ENCODE assay signal across 18 mouse cellular contexts in genomic region chr1:190365126-190365525, GRCm38 (mm10).
DNase-seq lines count a peak whose midpoint lies in the region; TF ChIP-seq lines count a peak whose summit lies in the region.
"Had no signal": no experiment of that assay in that cellular context is flagged by ENCODE, and none has a peak within 500 bp of the region (broad histone marks: within the 10 kb centered on the region; RNA-seq: fewer than 3 reads in every experiment).

No protein-coding gene starts in this region.

- no peak for TF ChIP-seq EP300 in heart, adult 2 months (IDR thresholded peaks at IDR 0.05; ENCODE audit: insufficient read depth, low read depth, low read length)

- H3K79me2 ChIP-seq in heart, adult 2 months (replicated peaks; ENCODE audit: control insufficient read depth, insufficient read depth, low read length), result no peaks in the 10 kb centered on the region

- no peaks in the 10 kb centered on the region for H3K36me3 ChIP-seq in heart, adult 2 months (ENCODE audit: control insufficient read depth, insufficient read depth, low read length)
- H3K36me3 ChIP-seq in heart, embryonic 10.5 days, result no peaks in the 10 kb centered on the region
- H3K36me3 ChIP-seq: embryonic facial prominence, embryonic 10.5 days; forebrain, embryonic 15.5 days; hindbrain, embryonic 12.5 days; midbrain, embryonic 15.5 days; neural tube, embryonic 12.5 days had no signal

- H3K27ac ChIP-seq in heart, adult 2 months, result peak overlapping the region; percentile 87
- no peak overlapping the region for H3K27ac ChIP-seq in heart, embryonic 10.5 days
- H3K27ac ChIP-seq: embryonic facial prominence, embryonic 10.5 days; forebrain, embryonic 15.5 days; hindbrain, embryonic 12.5 days; midbrain, embryonic 15.5 days; neural tube, embryonic 12.5 days had no signal

- peak; percentile 22 for DNase-seq in adrenal gland, adult 2 months
- no peak for DNase-seq in adrenal gland, adult 8-10 months
- peak; percentile 31 to 55 for DNase-seq in heart, adult 2 months
- no peak for DNase-seq in heart, embryonic 10.5 days (ENCODE audit: low spot score)
- DNase-seq in kidney, postnatal 14 days, result peak; percentile 14
- no peak for DNase-seq in kidney, postnatal 10 days
- peak; percentile 13 to 29 for DNase-seq in heart, postnatal 36 days
- DNase-seq in urinary bladder, adult 2 months (ENCODE audit: low spot score), result no peak
- DNase-seq: cerebellum, adult 9-10 months; lung, postnatal 4 days; right cerebral cortex, adult 18-20 months; right cerebral cortex, postnatal 4 days; thymus, postnatal 14 days had no signal

- no peaks in the 10 kb centered on the region for H3K27me3 ChIP-seq in heart, adult 2 months (ENCODE audit: control insufficient read depth, insufficient read depth, low read length)
- H3K27me3 ChIP-seq in heart, embryonic 10.5 days (ENCODE audit: insufficient read depth, poor library complexity, severe bottlenecking), result no peaks in the 10 kb centered on the region
- H3K27me3 ChIP-seq: forebrain, embryonic 15.5 days; hindbrain, embryonic 12.5 days; midbrain, embryonic 15.5 days; neural tube, embryonic 12.5 days had no signal

- H3K4me3 ChIP-seq in heart, adult 2 months, result no peak overlapping the region
- no peak overlapping the region for H3K4me3 ChIP-seq in heart, embryonic 10.5 days
- H3K4me3 ChIP-seq: embryonic facial prominence, embryonic 10.5 days; forebrain, embryonic 15.5 days; hindbrain, embryonic 12.5 days; midbrain, embryonic 15.5 days; neural tube, embryonic 12.5 days had no signal

- H3K9ac ChIP-seq in heart, adult 2 months (ENCODE audit: low read depth, low read length), result no peak overlapping the region; the same call in 1 of the 2 replicates
- H3K9ac ChIP-seq: forebrain, embryonic 15.5 days; hindbrain, embryonic 12.5 days; midbrain, embryonic 15.5 days; neural tube, embryonic 12.5 days had no signal

- no peak for TF ChIP-seq POLR2A in heart, adult 2 months (IDR thresholded peaks at IDR 0.05; ENCODE audit: insufficient read depth, low read depth, low read length)

- no peak for TF ChIP-seq CTCF in heart, adult 2 months (IDR thresholded peaks at IDR 0.05)

- no peaks in the 10 kb centered on the region for H3K9me3 ChIP-seq in heart, embryonic 10.5 days
- H3K9me3 ChIP-seq: embryonic facial prominence, embryonic 10.5 days; forebrain, embryonic 15.5 days; hindbrain, embryonic 12.5 days; midbrain, embryonic 15.5 days; neural tube, embryonic 12.5 days had no signal

- intact Hi-C loops in heart, adult 2 months (cut with DNase I), result loop anchor here (10.0 kb wide), 1 partner anchor 190 kb away; the partner anchor contains the start of gene Prox1
- intact Hi-C loops in heart, postnatal 36 days (cut with DNase I), result loop anchor here (5.0 kb wide), 1 partner anchor 188 kb away; no protein-coding TSS in a partner anchor

- 68% methylated on average over 11 of the region's 11 CpGs for WGBS in heart, adult 2 months
- WGBS in heart, embryonic 10.5 days, result 86% methylated on average over 11 of the region's 11 CpGs

- peaks cover 2% of the 10 kb centered on the region; the same call in 1 of the 2 replicates for H3K4me1 ChIP-seq in heart, adult 2 months (ENCODE audit: control insufficient read depth, insufficient read depth, low read length)
- H3K4me1 ChIP-seq in heart, embryonic 10.5 days, result no peaks in the 10 kb centered on the region
- H3K4me1 ChIP-seq: embryonic facial prominence, embryonic 10.5 days; hindbrain, embryonic 12.5 days; midbrain, embryonic 15.5 days; neural tube, embryonic 12.5 days had no signal

Comparison
In these comparisons a context has a peak if more than half of its experiments do, and no peak if none do; other contexts are left out.
1. DNase-seq: peak in adrenal gland, adult 2 months (single experiment), heart, adult 2 months (2 of 2), kidney, postnatal 14 days (single experiment) and heart, postnatal 36 days (2 of 2); none in adrenal gland, adult 8-10 months (single experiment), heart, embryonic 10.5 days (single experiment), kidney, postnatal 10 days (single experiment) and urinary bladder, adult 2 months (single experiment).